Mouse (Mus musculus) liver, embryonic 14.5 days (tissue): ENCODE measurements around the gene Olfm2. TPM values are rescaled to one million over a fixed set of nuclear protein-coding genes. Genes with fewer than 3 reads are reported as not detected.
A peak's percentile ranks its signal among the peaks of the same experiment; 100 is the strongest.
"Not testable (repeated sequence)": the region's sequence is repeated elsewhere in the genome, so short reads cannot be mapped to it uniquely, and the experiment has no call there.

Experiments used
- ATAC-seq: fragments of 200-750 bp; cut with Nextera tagmentation; 2 replicates; pipeline ENCODE4 v1.8.0; 2017; ENCODE audit warnings: moderate number of reproducible peaks, mild to moderate bottlenecking, moderate library complexity; ENCODE audit not compliant: insufficient read depth
- DNase-seq, 3 experiments: peaks; one replicate each; pipeline ENCODE4 v3.0.0-alpha.2; 2012 to 2013; ENCODE audit warnings: low read depth in 3 of 3, low spot score in 3 of 3
- H3K27ac ChIP-seq: fragments of 300-500 bp; sonication (generic); 2 replicates; pipeline ENCODE4 v1.5.1; 2014; ENCODE audit warnings: moderate library complexity, mild to moderate bottlenecking, control low read depth, inconsistent platforms
- H3K27me3 ChIP-seq: fragments of 300-500 bp; sonication (generic); 2 replicates; pipeline ENCODE4 v1.6.1; 2014; ENCODE audit warnings: mild to moderate bottlenecking, low read length, moderate library complexity; ENCODE audit not compliant: control insufficient read depth, insufficient read depth
- H3K36me3 ChIP-seq: fragments of 300-500 bp; sonication (generic); replicated peaks from 2 replicates; pipeline ENCODE4 v1.6.1; 2014; ENCODE audit warnings: low read depth; ENCODE audit not compliant: control insufficient read depth, insufficient read depth
- H3K4me1 ChIP-seq, 2 experiments: fragments of 200-500 bp in 1 of 2; fragments of 300-500 bp in 1 of 2; sonication (generic) in 1 of 2; replicated peaks; 2 replicates each; pipeline ENCODE4 v1.6.1; 2012 to 2014; ENCODE audit warnings: antibody characterized with exemption in 1 of 2, inconsistent platforms in 1 of 2, low read length in 1 of 2; ENCODE audit not compliant: control insufficient read depth in 2 of 2, insufficient read depth in 2 of 2
- H3K4me2 ChIP-seq: fragments of 300-500 bp; sonication (generic); 2 replicates; pipeline ENCODE4 v1.6.1; 2014; ENCODE audit warnings: low read depth, mild to moderate bottlenecking, control low read depth, moderate library complexity
- H3K4me3 ChIP-seq, 2 experiments: fragments of 200-500 bp in 1 of 2; fragments of 300-500 bp in 1 of 2; sonication (generic) in 1 of 2; 2 replicates each; pipeline ENCODE4 v1.5.1; 2012 to 2014; ENCODE audit warnings: low read depth in 2 of 2, low read length in 2 of 2, mild to moderate bottlenecking in 2 of 2, control low read depth in 1 of 2, inconsistent platforms in 1 of 2, moderate library complexity in 1 of 2; ENCODE audit not compliant: insufficient read depth in 1 of 2
- H3K9ac ChIP-seq: fragments of 300-500 bp; sonication (generic); replicated peaks from 2 replicates; pipeline ENCODE4 v1.6.1; 2014; ENCODE audit warnings: mild to moderate bottlenecking, control low read depth, moderate library complexity
- H3K9me3 ChIP-seq: fragments of 300-500 bp; sonication (generic); 2 replicates; pipeline ENCODE4 v1.6.1; 2016; ENCODE audit warnings: low read length, mixed read lengths; ENCODE audit not compliant: control insufficient read depth
- CTCF ChIP-seq: IDR thresholded peaks from 2 replicates; pipeline ENCODE4 v1.5.1; 2016; ENCODE audit warnings: antibody characterized with exemption, low read depth, control low read depth
- EP300 ChIP-seq: IDR thresholded peaks from 2 replicates; pipeline ENCODE4 v1.6.1; 2016; ENCODE audit warnings: antibody characterized with exemption, low read depth
- WGBS: fragments of 180-500 bp; shearing (Covaris S2); extraction: QIAGEN DNeasy Blood & Tissue Kit; methylation state at CpG from one replicate; pipeline ENCODE4 v1.1.7; 2014; ENCODE audit not compliant: insufficient replicate concordance; 5-methylcytosine and 5-hydroxymethylcytosine counted together
- polyA plus RNA-seq, 2 experiments: library from polyadenylated mRNA; depleted of rRNA in 1 of 2; stranded (reverse) in 1 of 2; unstranded in 1 of 2; fragments of >200 nt; fragmentation: Nextera tagmentation in 1 of 2; extraction: Ambion mirVana in 1 of 2; gene quantifications; 2 replicates each; pipeline versions ENCODE4 v1.2.1 to v1.2.3; 2012 to 2014

The Olfm2 gene
- polyA plus RNA-seq, 2 experiments = 0.06 to 0.10 TPM

- no peaks in the 10 kb centered on the region for H3K27me3 ChIP-seq
- H3K9me3 ChIP-seq = no peaks in the 10 kb centered on the region
- no peaks in the 10 kb centered on the region for H3K36me3 ChIP-seq
- H3K27ac ChIP-seq = no peak overlapping the region
- H3K4me2 ChIP-seq = no peak overlapping the region
- no peak for ATAC-seq
- H3K9ac ChIP-seq = no peak overlapping the region
- DNase-seq = no peak
- no peak overlapping the region for H3K4me3 ChIP-seq
- no peaks in the 10 kb centered on the region for H3K4me1 ChIP-seq
- 46% methylated on average over 8 of the region's 8 CpGs for WGBS
- TF ChIP-seq CTCF (no peak), EP300 (no peak)
Measured at GRCm38 (mm10) chr9:20703832-20704380, 42.2 kb downstream of the Olfm2 start.

DNA sequence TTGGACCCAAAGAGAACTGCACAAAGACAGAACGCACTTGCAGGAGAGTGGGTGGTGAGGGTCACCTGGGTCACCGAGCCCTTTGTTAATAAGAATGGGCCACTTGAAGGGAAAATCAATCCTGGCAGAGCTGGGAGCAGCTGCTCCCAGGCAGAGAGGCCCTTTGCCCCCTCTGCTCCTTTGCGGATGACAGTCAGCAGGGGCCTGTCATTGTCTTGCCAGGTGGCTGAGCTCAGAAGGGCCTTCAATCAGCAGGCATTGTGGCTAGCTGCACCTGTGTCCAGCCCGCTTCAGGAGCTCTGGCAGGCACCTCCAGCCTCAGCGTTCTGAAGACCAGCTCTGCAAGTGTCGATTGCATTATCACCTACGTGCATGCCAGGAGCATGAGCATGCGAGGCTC is 48.7 kb downstream of the Olfm2 start:
- Histone ChIP-seq H3K36me3 (no peaks in the 10 kb centered on the region), H3K9ac (no peak overlapping the region), H3K4me3 (no peak overlapping the region), H3K27me3 (peaks cover 18% of the 10 kb centered on the region), H3K27ac (no peak overlapping the region), H3K4me1 (no peaks in the 10 kb centered on the region), H3K4me2 (no peak overlapping the region), H3K9me3 (no peaks in the 10 kb centered on the region)
- ATAC-seq (no peak), DNase-seq (no peak)
- WGBS = 49% methylated on average over 8 of the region's 8 CpGs
- TF ChIP-seq EP300 = no peak
- no peak for TF ChIP-seq CTCF

- no peak overlapping the region for H3K4me3 ChIP-seq
- H3K27me3 ChIP-seq = peaks cover 18% of the 10 kb centered on the region
- no peak overlapping the region for H3K4me2 ChIP-seq
- no peak overlapping the region for H3K9ac ChIP-seq
- no peak overlapping the region for H3K27ac ChIP-seq
- no peak for ATAC-seq
- no peak for DNase-seq
- no peaks in the 10 kb centered on the region for H3K4me1 ChIP-seq
- no peaks in the 10 kb centered on the region for H3K36me3 ChIP-seq
- no peaks in the 10 kb centered on the region for H3K9me3 ChIP-seq
- TF ChIP-seq CTCF (no peak), EP300 (no peak)
- 40% methylated on average over 5 of the region's 5 CpGs for WGBS
Measured at GRCm38 (mm10) chr9:20696107-20696712, 49.9 kb downstream of the Olfm2 start.

DNA sequence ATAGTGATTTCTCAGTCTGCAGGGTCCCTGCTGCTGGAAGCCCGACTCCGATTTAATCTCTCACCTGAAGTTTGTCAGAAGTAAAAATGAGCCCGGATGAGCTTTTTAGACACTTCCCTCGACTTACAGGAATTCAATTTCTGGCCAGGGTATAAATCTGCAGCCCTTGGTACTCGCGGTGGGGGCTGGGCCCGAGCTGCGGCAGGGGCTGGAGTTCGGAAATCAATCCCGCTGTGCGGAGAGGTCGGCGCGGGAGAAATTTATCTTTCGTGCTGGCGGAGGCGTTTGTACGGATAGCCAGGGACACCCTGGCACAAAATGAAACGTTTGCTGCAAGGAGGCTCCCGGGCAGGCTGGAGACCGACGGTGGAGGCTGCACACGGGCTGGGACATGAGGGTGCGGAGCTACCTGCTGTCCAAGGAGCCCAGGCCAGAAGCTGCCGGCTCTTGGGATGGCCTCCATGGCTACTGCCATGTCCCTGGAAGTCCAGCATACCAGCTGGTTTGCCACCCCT is 51.4 kb downstream of the Olfm2 start:
- TF ChIP-seq EP300 (no peak), CTCF (no peak)
- Histone ChIP-seq H3K4me3 (no peak overlapping the region), H3K27me3 (peaks cover 18% of the 10 kb centered on the region), H3K36me3 (no peaks in the 10 kb centered on the region), H3K9me3 (no peaks in the 10 kb centered on the region), H3K9ac (no peak overlapping the region), H3K27ac (no peak overlapping the region), H3K4me2 (peak overlapping the region; percentile 36), H3K4me1 (no peaks in the 10 kb centered on the region)
- DNase-seq = no peak
- no peak for ATAC-seq
- 8% methylated on average over 25 of the region's 25 CpGs for WGBS

DNA sequence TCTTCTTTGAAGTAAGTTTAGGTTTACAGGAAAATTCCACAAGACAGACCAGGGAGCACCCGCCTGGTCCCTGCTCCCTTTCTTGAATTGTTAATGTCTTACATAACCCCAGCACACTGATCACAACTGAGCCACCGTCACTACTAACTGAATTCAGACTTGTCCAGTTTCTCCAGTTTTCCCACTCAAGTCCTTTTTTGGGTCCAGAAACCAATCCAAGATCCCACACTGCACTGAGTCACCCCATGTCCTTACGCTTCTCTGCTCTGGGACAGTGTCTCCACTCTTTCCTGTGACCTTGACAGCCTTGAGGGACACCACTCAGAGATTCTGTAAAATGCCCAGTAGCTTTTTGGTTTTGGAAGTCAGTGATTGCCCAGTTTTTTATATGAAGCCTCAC is 53.3 kb downstream of the Olfm2 start:
- TF ChIP-seq CTCF (no peak), EP300 (no peak)

DNA sequence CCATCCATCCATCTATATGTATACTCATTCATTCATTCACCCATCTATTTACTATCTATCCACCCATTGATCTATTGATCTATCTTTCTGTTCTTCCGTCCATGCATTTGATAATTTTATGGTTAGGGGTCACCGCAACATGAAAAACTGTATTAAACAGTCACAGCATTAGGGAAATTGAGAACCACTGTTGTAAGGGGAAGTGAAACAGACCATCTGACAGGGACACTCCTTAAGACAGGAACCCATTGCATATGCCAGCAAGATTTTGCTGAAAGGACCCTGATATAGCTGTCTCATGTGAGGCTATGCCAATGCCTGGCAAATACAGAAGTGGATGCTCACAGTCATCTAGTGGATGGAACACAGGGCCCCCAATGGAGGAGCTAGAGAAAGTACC is 55.7 kb downstream of the Olfm2 start:
- H3K9me3 ChIP-seq, ATAC-seq, H3K4me1 ChIP-seq, H3K27ac ChIP-seq, H3K36me3 ChIP-seq, H3K9ac ChIP-seq, H3K4me3 ChIP-seq, DNase-seq, H3K4me2 ChIP-seq: not testable (repeated sequence)
- 70% methylated on average over 2 of the region's 2 CpGs for WGBS
- H3K27me3 ChIP-seq = peaks cover 16% of the 10 kb centered on the region

More for the DNA sequence above, 53.3 kb downstream of the Olfm2 start:
- Histone ChIP-seq H3K9ac (no peak overlapping the region), H3K36me3 (no peaks in the 10 kb centered on the region), H3K9me3 (no peaks in the 10 kb centered on the region), H3K4me2 (no peak overlapping the region), H3K4me1 (no peaks in the 10 kb centered on the region), H3K27me3 (peaks cover 18% of the 10 kb centered on the region), H3K4me3 (no peak overlapping the region), H3K27ac (no peak overlapping the region)
- 72% methylated on average over 3 of the region's 3 CpGs for WGBS
- DNase-seq (no peak), ATAC-seq (no peak)
